Mouse (Mus musculus): Measurements from ENCODE around the gene Hspa1b.
"Not testable (repeated sequence)": the region's sequence is repeated elsewhere in the genome, so short reads cannot be mapped to it uniquely, and the experiment has no call there.

Gene Hspa1b

GRCm38 (mm10) chr17:35001452-35002152, 42.6 kb upstream of the Hspa1b start:
- TF ChIP-seq CTCF (conservative IDR thresholded peaks at IDR 0.05; ENCODE audit: low read length) = no peak
- TF ChIP-seq NANOG (IDR thresholded peaks at IDR 0.05; ENCODE audit: borderline replicate concordance, low read length) = no peak
- TF ChIP-seq POU5F1 (IDR thresholded peaks at IDR 0.05; ENCODE audit: borderline replicate concordance, low read length) = no peak
- H3K27me3 ChIP-seq (ENCODE audit: insufficient read depth, low read length) = no peaks in the 10 kb centered on the region
- peaks cover 71% of the 10 kb centered on the region for H3K36me3 ChIP-seq (ENCODE audit: insufficient read depth, low read length)
- peaks cover 73% of the 10 kb centered on the region for H3K4me1 ChIP-seq (replicated peaks; ENCODE audit: low read depth, low read length)
- no peaks in the 10 kb centered on the region for H3K9me3 ChIP-seq (ENCODE audit: low read length)
- peak overlapping the region; percentile 97 for H3K4me3 ChIP-seq (replicated peaks; ENCODE audit: low read length)

GRCm38 (mm10) chr17:35000717-35001451, 41.8 kb upstream of the Hspa1b start, which contains the start of gene Vars:
Gene Vars, plus strand, starts transcription at chr17:35000987.
- Histone ChIP-seq H3K4me3 (replicated peaks; ENCODE audit: low read length) (peak within 1 kb of the TSS; percentile 97), H3K27me3 (ENCODE audit: insufficient read depth, low read length) (no peaks in the 10 kb centered on the region), H3K9me3 (ENCODE audit: low read length) (no peaks in the 10 kb centered on the region), H3K4me1 (replicated peaks; ENCODE audit: low read depth, low read length) (peaks cover 78% of the 10 kb centered on the region), H3K36me3 (ENCODE audit: insufficient read depth, low read length) (peaks cover 70% of the 10 kb centered on the region)
- no peak for TF ChIP-seq POU5F1 (IDR thresholded peaks at IDR 0.05; ENCODE audit: borderline replicate concordance, low read length)
- no peak for TF ChIP-seq CTCF (conservative IDR thresholded peaks at IDR 0.05; ENCODE audit: low read length)
- no peak for TF ChIP-seq NANOG (IDR thresholded peaks at IDR 0.05; ENCODE audit: borderline replicate concordance, low read length)

GRCm38 (mm10) chr17:34999871-35000716, 41.1 kb upstream of the Hspa1b start:
- peaks cover 66% of the 10 kb centered on the region for H3K36me3 ChIP-seq (ENCODE audit: insufficient read depth, low read length)
- not testable (repeated sequence) for H3K27me3 ChIP-seq (ENCODE audit: insufficient read depth, low read length)
- peaks cover 71% of the 10 kb centered on the region for H3K4me1 ChIP-seq (replicated peaks; ENCODE audit: low read depth, low read length)

GRCm38 (mm10) chr17:34998526-34999430, 39.7 kb upstream of the Hspa1b start:
- H3K4me1 ChIP-seq (replicated peaks; ENCODE audit: low read depth, low read length) = peaks cover 57% of the 10 kb centered on the region
- TF ChIP-seq NANOG (IDR thresholded peaks at IDR 0.05; ENCODE audit: borderline replicate concordance, low read length) (no peak), CTCF (conservative IDR thresholded peaks at IDR 0.05; ENCODE audit: low read length) (no peak), POU5F1 (IDR thresholded peaks at IDR 0.05; ENCODE audit: borderline replicate concordance, low read length) (no peak)
- peaks cover 52% of the 10 kb centered on the region for H3K36me3 ChIP-seq (ENCODE audit: insufficient read depth, low read length)

More at GRCm38 (mm10) chr17:34999871-35000716, 41.1 kb upstream of the Hspa1b start:
- H3K4me3 ChIP-seq (replicated peaks; ENCODE audit: low read length) = peak overlapping the region; percentile 97
- H3K9me3 ChIP-seq (ENCODE audit: low read length) = not testable (repeated sequence)

GRCm38 (mm10) chr17:34997142-34997483, 38.1 kb upstream of the Hspa1b start:
- TF ChIP-seq CTCF (conservative IDR thresholded peaks at IDR 0.05; ENCODE audit: low read length) = no peak
- Histone ChIP-seq H3K36me3 (ENCODE audit: insufficient read depth, low read length) (peaks cover 44% of the 10 kb centered on the region), H3K9me3 (ENCODE audit: low read length) (no peaks in the 10 kb centered on the region), H3K4me3 (replicated peaks; ENCODE audit: low read length) (no peak overlapping the region), H3K4me1 (replicated peaks; ENCODE audit: low read depth, low read length) (peaks cover 41% of the 10 kb centered on the region), H3K27me3 (ENCODE audit: insufficient read depth, low read length) (no peaks in the 10 kb centered on the region)

More at GRCm38 (mm10) chr17:34998526-34999430, 39.7 kb upstream of the Hspa1b start:
- Histone ChIP-seq H3K27me3 (ENCODE audit: insufficient read depth, low read length) (no peaks in the 10 kb centered on the region), H3K4me3 (replicated peaks; ENCODE audit: low read length) (peak overlapping the region; percentile 97), H3K9me3 (ENCODE audit: low read length) (no peaks in the 10 kb centered on the region)

- no peak overlapping the region for H3K4me3 ChIP-seq (replicated peaks; ENCODE audit: low read length)
- no peaks in the 10 kb centered on the region for H3K9me3 ChIP-seq (ENCODE audit: low read length)
- peaks cover 39% of the 10 kb centered on the region for H3K4me1 ChIP-seq (replicated peaks; ENCODE audit: low read depth, low read length)
- TF ChIP-seq POU5F1 (IDR thresholded peaks at IDR 0.05; ENCODE audit: borderline replicate concordance, low read length) (no peak), CTCF (conservative IDR thresholded peaks at IDR 0.05; ENCODE audit: low read length) (no peak), NANOG (IDR thresholded peaks at IDR 0.05; ENCODE audit: borderline replicate concordance, low read length) (no peak)
- H3K36me3 ChIP-seq (ENCODE audit: insufficient read depth, low read length) = peaks cover 48% of the 10 kb centered on the region
- no peaks in the 10 kb centered on the region for H3K27me3 ChIP-seq (ENCODE audit: insufficient read depth, low read length)
Measured at GRCm38 (mm10) chr17:34996411-34997141, 37.5 kb upstream of the Hspa1b start.

- H3K4me3 ChIP-seq (replicated peaks; ENCODE audit: low read length); H3K9me3 ChIP-seq (ENCODE audit: low read length); H3K27me3 ChIP-seq (ENCODE audit: insufficient read depth, low read length): not testable (repeated sequence)
- peaks cover 55% of the 10 kb centered on the region for H3K36me3 ChIP-seq (ENCODE audit: insufficient read depth, low read length)
- H3K4me1 ChIP-seq (replicated peaks; ENCODE audit: low read depth, low read length) = peaks cover 39% of the 10 kb centered on the region
Measured at GRCm38 (mm10) chr17:34995927-34996326, 36.9 kb upstream of the Hspa1b start.

GRCm38 (mm10) chr17:34995192-34995591, 36.2 kb upstream of the Hspa1b start:
- peaks cover 39% of the 10 kb centered on the region for H3K4me1 ChIP-seq (replicated peaks; ENCODE audit: low read depth, low read length)
- H3K36me3 ChIP-seq (ENCODE audit: insufficient read depth, low read length) = peaks cover 62% of the 10 kb centered on the region
- not testable (repeated sequence) for H3K4me3 ChIP-seq (replicated peaks; ENCODE audit: low read length); H3K9me3 ChIP-seq (ENCODE audit: low read length); H3K27me3 ChIP-seq (ENCODE audit: insufficient read depth, low read length)

Data from E14TG2a.4 (cell line).